Mouse (Mus musculus): Measurements from ENCODE around the gene Ccpg1os. TPM values are rescaled to one million over a fixed set of nuclear protein-coding genes. Genes with fewer than 3 reads are reported as not detected.
A peak's percentile ranks its signal among the peaks of the same experiment; 100 is the strongest.

Ccpg1os gene
- total RNA-seq, 2 experiments from 2014 or later: 3.7 to 5.0 TPM

DNA sequence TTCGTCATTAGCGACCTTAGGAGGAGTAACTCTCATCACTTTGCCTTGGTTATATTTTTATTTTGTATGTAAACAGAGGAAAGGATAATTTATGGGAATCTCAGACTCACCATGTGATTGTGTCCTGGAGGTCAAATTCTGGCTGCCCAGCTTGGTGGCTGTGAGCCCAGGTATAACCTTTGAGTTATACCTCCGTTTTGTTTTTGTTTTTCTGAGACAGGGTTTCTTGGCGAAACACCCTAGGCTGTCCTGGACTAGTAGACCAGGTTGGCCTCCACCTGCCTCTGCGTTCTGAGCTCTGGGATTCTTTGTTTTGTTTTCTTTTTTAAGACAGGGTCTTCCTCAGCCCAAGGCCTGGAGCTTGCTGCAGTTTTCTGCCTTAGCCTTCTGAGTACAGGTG is 3.5 kb upstream of the Ccpg1os start:
- intact Hi-C loops (cut with DNase I): no loop called here
- DNase-seq: no peak

DNA sequence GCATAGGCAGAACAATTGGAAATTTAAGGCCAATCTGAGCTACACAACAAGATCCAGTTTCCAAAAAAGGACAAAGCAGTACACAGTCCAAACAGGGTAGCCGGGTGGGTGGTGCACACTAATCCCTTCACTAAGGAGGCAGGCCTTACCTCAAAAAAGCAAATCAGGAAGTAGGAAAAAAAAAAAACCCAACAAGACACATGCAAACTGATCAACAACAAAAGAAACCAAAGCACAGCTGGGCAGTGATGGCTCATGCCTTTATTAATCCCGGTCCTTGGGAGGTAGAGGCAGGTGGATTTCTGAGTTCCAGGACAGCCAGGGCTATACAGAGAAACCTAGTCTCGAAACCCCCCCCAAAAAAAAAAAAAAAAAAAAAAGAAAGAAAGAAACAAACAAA is 2.5 kb upstream of the Ccpg1os start:
- no peak for DNase-seq
- intact Hi-C loops (cut with DNase I): no loop called here

- DNase-seq: no peak
- intact Hi-C loops (cut with DNase I): no loop called here
Measured at GRCm38 (mm10) chr9:72983066-72983465, 2.1 kb downstream of the Ccpg1os start.

- intact Hi-C loops (cut with DNase I): no loop called here
- DNase-seq: no peak
Measured at GRCm38 (mm10) chr9:72975242-72975641, 9.9 kb downstream of the Ccpg1os start.

DNA sequence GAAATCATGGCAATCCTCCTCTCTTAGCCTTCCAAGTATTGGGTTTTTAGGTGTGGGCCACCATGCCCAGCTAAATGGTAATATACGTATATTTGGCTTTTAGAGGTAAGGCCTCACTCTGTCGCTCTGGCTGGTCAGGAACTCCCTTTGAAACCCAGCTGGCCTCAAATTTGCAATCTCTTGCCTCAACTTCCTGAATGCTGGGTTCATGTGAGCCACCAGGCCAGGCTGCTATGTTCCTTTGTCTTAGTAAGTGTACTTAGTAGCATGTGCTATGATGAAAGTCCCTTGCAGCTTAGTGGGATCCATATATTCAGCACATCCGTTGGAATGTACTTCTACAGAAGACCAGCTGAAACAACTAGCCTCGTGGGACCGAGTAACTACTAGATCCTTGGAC is 10.4 kb downstream of the Ccpg1os start:
- intact Hi-C loops (cut with DNase I): no loop called here
- DNase-seq: no peak

DNA sequence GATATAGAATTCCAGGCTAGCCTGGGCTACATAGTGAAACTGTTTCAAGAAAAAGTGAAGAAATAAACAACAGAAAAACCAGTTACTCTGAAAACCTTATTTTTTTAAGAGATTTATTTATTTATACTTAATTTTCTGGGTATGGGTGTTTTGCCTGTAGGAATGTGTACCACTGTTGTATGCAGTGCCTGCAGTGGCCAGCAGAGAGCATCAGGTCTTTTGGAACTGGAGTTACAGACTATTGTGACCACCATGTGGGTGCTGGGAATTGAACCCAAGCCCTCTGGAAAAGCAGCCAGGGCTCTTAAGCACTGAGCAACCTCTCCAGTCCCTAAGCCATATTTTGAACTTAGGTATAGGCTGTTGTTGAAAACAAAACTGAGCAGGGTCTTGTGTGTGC is 12.2 kb downstream of the Ccpg1os start:
- intact Hi-C loops (cut with DNase I): no loop called here

DNA sequence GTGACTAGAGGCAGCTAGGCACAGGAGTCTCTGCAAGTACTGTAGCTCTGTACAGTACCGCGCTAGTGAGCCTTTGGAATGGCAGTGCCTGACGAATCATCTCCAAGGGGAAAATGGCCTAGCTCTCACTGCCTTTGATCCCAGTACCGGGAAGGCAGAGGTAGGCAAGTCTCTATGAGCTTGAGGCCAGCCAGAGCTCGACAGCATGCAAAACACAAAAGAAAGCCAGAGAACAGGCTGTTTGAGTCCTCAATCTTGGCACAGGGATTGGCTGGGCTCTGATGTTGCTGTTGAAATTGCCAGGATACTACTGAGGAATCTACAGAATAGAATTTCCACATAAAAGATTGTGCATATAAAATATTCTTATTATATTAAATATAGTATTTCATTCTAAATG is 12.7 kb downstream of the Ccpg1os start:
- no peak for DNase-seq
- intact Hi-C loops (cut with DNase I): no loop called here

More for the DNA sequence above, 12.2 kb downstream of the Ccpg1os start:
- DNase-seq: no peak

DNA sequence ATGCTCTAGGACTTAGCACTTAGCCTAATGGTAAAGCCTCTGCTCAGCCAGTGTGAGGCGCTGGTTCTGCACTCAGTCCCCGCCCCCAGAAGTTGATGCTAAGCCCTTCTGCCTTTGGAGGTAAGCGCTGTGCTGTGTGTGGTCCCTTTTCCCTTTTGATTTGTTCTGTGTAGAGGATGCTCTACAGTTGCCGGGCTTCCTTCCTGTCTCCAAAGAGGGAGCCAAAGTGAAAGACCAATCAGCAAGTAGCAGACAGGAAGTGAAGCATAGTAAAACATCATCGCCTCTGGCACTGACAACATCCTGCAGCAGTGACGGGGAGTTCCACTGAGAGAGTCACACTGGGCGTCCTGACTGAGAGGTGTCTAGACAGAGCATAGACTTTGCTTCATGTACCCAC is 15.3 kb downstream of the Ccpg1os start:
- intact Hi-C loops (cut with DNase I): no loop called here
- DNase-seq: peak; percentile 4 to 21

GRCm38 (mm10) chr9:72968349-72969061 is 16.7 kb downstream of the Ccpg1os start:
- DNase-seq: peak; percentile 20 to 40
- intact Hi-C loops (cut with DNase I): loop anchor here (1.0 kb wide), 1 partner anchor 123 kb away; no protein-coding TSS in a partner anchor

DNA sequence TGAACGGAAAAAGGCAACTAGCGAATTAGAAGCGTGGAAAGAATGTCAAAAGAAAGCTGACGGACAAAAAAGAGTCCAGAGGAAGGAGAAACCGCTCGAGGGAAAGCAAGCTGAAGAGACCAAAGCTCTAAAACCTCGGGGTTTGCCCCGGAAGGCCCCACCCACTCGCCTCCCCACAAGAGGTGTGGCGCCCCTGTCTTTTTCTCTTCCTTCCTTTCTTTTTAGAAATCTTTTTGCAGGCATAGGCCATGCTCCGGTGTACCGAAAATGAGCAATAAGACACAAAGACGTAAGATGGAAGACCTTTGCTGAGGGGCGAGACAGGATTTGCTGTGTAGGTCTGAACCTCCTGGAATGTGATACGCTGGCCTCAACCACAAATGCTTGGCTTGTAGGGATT is 23.2 kb downstream of the Ccpg1os start:
- DNase-seq: no peak
- intact Hi-C loops (cut with DNase I): no loop called here

DNA sequence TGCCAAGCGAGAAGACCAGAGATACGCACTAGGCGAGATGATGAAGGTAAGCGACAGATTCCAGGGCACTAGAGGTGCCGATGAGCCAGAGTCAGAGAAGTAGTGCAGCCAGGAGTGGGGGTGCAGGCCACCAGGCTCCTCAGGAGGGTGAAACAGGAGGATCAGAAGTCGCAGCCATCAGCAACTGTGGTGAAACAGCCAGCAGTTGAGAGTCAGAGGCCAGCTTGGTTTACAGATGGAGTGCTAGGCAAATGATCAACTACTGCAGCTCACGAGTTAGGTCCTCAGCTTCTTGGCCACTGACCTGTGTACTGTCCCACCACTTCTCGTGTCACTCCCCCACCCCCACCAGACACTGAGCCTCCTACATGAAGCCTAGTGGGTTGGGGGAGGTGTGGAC is 23.8 kb downstream of the Ccpg1os start:
- no peak for DNase-seq
- intact Hi-C loops (cut with DNase I): no loop called here

DNA sequence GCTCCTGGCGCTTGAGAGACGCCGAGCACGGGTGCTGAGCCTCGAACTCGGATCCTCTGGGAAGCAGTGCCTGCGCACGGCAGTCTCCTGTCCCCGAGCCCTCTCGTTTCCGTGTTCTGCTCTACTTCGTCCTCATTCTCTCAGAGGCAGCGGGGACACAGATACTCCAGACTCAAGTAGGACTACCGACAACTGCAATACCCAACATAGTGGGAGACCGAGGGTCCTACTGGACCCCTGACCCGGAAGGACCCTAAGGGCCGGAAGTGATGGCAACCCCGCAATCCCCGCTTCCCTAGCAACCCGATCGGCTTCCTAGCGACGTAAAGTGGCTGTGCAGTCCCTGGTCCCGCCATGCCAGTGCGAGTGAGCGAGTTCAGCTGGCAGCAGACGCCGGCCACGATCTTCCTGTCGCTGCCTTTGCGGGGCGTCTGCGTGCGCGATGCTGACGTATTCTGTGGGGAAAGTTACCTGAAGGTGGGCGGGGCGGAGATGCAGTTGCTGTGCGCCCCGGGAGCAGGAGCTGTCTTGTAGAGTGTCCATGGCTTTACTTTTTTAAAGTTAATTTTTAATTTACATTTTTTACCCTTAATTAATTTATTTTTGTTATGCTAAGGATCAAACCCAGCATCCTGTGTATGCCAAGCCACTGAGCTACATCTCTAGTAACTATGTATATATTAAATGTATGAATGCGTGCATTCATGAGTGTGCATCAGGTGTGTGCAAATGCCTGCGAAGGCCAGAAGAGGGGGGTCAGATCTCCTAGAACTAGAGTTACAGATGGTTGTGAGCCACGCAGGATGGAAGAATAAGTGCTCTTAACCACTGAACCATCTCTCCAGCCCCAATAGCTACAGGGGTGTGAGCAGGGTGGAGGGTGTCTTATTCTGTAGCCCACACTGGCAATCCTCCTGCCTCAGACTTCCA is 26.4 kb downstream of the Ccpg1os start, which contains the start of the genes Dyx1c1 and Gm44503:
TSS of gene Dyx1c1 (plus strand) at position 265 of the 930 bp plus-strand sequence.
TSS of gene Gm44503 (plus strand) at position 332 of the 930 bp plus-strand sequence.
- intact Hi-C loops (cut with DNase I): no loop called here

DNA sequence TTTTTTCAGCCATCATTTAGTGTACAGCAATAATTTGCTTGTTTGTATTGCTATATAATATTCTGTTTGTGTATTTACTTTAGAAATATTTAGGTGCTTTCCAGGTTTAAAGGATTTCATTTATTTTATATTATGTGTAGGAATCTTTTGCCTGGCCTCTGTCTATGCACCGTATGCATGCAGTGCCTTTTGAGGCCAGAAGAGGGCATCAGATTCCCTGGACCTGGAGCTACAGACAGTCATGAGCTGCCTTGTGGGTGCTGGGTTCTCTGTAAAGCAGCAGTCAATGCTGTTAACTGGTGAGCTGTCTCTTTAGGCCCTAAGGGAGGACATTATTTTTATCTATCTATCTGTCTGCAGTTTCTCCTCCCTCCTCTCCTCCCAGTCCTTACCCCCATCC is 29.6 kb downstream of the Ccpg1os start:
- intact Hi-C loops (cut with DNase I): no loop called here
- DNase-seq: peak; percentile 25 to 57

More for the DNA sequence above, 26.4 kb downstream of the Ccpg1os start, which contains the start of the genes Dyx1c1 and Gm44503:
- peak; percentile 59 to 79 for DNase-seq

DNA sequence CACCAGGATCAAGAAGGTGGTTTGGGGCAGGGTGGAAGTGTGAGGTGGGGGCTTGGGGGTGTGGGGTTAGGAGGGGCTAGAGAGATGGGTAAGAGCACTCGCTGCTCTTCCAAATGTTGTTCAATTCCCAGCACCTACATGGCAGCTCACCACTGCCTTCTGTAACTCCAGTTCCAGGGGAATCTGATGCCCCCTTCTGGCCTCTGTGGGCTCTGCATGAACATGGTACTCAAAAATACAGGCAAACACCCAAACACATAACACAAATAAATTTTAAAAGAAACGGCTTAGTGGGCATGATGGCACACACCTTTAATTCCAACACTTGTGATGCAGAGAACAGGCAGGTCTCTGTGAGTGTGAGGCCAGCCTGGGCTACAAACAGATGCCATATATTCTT is 30.4 kb downstream of the Ccpg1os start:
- no peak for DNase-seq
- intact Hi-C loops (cut with DNase I): loop anchor here (5.0 kb wide), 1 partner anchor 62 kb away; no protein-coding TSS in a partner anchor

DNA sequence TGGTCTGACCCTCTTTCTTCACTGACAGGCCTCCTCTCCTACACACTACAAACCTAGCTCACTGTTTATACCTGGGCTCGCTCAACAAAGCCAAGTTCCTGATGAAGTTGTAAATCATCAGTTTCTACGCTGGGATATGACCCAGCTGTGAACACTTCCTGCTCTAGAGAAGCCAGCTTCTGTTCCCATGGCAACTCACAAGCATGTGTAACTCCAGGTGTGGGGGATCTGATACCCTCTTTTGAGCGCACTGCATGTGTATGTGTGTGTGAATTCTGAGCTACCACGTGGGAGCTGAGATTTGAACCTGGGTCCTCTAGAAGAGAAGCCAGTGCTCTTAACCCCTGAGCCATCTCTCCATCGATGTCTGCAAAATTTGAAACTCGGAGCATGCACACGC is 35.6 kb downstream of the Ccpg1os start:
- no peak for DNase-seq
- intact Hi-C loops (cut with DNase I): no loop called here

- DNase-seq: no peak
- intact Hi-C loops (cut with DNase I): no loop called here
Measured at GRCm38 (mm10) chr9:72947010-72947409, 38.2 kb downstream of the Ccpg1os start.

DNA sequence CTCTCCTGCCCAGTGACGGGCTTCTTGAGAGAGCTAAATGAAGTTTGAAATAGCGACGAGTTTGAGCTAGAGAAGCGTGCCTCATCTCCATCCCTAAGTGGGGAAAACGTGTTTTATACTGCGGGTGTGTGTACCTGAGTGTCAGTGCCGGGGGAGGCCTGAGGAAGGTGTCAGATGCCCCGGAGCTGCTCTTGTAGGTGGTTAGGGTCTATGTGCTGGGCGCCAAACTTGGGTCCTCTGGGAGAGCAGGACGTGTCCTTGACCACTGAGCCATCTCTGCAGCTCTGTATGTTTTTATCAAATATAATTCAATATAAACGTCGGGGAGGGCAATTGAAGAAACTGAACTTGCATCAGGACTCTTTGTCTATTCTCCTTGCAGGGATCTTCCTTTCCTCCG is 40.9 kb downstream of the Ccpg1os start:
- DNase-seq: no peak
- intact Hi-C loops (cut with DNase I): no loop called here

GRCm38 (mm10) chr9:72943424-72943823 is 41.8 kb downstream of the Ccpg1os start:
- no peak for DNase-seq
- intact Hi-C loops (cut with DNase I): no loop called here

DNA sequence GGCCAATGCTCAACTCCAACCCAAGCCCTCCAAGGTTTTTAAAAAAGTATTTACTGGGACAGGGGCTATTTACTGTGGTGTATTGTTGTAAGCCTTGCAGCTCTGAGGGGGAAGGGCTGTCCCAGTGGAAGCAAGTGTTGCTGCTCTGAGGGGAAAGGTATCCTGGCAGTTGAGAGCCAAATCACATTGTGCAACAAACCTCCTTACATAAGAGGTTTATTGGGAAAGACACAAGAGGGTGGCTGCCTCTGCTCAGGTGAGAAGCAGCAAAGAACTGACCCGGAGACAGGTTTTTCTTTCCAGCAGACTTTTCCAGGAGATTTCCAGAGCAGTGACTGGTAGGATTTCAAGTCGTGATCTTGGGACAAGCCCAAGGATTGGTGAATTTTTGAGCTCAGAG is 48.9 kb downstream of the Ccpg1os start:
- DNase-seq: no peak
- intact Hi-C loops (cut with DNase I): no loop called here

- intact Hi-C loops (cut with DNase I): no loop called here
Measured at GRCm38 (mm10) chr9:72935309-72935708, 49.9 kb downstream of the Ccpg1os start.

GRCm38 (mm10) chr9:72931166-72931790 is 53.9 kb downstream of the Ccpg1os start:
- intact Hi-C loops (cut with DNase I): no loop called here
- DNase-seq: no peak

More at GRCm38 (mm10) chr9:72935309-72935708, 49.9 kb downstream of the Ccpg1os start:
- DNase-seq: no peak
